Mouse (Mus musculus): Measurements from ENCODE around the gene Sox13. TPM values are rescaled to one million over a fixed set of nuclear protein-coding genes. Genes with fewer than 3 reads are reported as not detected.

Gene Sox13
- total RNA-seq, 2 experiments from 2014 or later = 9.2 to 10.3 TPM

DNA sequence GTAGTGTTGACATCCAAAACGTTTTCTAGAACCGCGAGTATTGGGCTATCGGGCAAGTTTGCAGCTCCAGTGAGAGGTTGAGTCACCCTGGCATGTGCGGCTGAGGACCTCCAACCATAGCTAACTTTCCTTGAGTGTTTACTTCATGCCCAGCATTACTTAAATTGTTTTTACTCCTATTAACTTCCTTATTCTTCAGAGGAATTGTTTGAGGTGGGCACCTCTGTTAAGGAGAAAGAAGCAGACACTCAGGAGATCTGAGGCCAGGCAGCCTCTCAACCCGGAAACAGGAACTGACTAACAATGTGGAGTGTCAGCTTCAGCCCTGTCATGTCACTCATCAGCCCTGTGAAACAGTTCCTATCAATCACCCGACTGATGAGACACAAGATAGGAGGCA is 17.6 kb downstream of the Sox13 start:
- no peak for DNase-seq (ENCODE audit: low spot score in 2 of 2)

DNA sequence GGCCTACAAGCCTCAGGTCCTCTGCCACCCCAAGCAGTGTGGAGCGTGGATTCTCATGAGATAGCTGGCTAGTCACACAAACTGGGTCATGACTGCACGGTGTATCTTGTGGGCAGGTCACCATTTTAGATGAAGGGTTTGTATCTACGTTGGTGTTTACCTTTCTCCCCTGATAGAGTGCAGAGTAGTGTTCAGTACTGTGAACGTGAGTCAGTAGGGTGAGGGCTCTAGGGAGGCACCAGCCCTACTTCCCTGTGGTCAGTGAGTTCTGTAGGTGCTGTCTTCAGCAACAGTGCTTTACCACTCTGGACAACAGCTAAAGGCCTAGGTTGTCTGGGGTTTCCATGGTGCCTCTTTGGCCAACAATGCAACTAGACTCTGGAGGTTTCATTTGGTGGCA is 20.2 kb downstream of the Sox13 start:
- no peak for DNase-seq (ENCODE audit: low spot score in 2 of 2)

GRCm38 (mm10) chr1:133400014-133400725 is 24.0 kb downstream of the Sox13 start:
- no peak for DNase-seq (ENCODE audit: low spot score in 2 of 2)

DNA sequence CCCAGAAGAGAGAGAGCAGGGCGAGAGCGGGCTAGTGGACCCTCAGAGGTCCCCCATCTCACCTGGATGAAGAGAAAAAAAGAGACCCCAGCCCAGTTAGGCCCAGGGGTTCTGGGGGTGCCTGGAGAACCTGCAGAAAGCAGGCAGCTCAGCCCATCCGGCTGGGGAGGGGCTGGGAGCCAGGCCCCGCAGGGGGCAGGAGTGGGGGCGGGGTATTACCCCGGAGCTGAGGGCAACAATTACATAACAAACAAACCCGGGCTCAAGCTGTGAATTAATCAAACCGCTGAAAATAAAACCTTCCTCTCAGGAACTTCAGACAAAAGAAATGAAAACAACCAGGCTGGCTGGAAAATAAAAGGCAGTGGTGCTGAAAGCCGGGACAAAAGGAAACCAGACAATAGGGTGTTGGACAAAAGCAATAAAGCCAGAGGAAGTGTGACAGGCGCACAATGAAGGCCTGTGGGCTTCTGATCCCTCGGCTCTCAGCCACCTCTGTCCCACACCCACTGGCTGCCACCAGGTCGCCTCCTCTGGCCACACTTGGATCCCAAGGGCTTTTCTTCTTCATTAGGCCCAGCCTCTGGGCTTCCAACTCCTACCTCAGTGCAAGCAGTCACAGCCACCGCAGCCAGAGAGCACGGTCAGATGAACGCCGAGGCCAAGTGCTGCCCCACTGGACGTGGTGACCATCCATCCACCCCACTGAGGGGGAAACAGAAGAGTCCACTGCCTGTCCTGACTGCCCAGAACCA is 26.5 kb downstream of the Sox13 start:
- DNase-seq (ENCODE audit: low spot score in 2 of 2) = no peak

DNA sequence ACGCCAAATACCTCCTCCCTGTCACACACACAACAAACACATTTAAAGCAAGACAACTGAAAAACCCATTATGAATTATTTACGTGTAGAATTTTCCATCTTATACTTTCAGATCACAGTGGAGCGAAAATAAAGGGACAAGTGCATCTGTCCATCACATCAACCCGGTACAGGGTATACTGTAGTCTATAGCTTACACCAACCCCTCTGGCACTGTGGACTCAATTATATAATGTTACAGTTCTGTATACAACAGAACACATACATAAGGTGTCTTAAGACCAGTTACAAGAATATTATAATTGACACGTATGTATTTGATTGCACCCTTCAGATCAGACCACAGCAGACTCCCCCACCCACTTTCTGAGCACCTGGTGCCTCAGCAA is 27.1 kb downstream of the Sox13 start:
- no peak for DNase-seq (ENCODE audit: low spot score in 2 of 2)

- no peak for DNase-seq (ENCODE audit: low spot score in 2 of 2)
Observed at GRCm38 (mm10) chr1:133396693-133397092, 27.5 kb downstream of the Sox13 start.

DNA sequence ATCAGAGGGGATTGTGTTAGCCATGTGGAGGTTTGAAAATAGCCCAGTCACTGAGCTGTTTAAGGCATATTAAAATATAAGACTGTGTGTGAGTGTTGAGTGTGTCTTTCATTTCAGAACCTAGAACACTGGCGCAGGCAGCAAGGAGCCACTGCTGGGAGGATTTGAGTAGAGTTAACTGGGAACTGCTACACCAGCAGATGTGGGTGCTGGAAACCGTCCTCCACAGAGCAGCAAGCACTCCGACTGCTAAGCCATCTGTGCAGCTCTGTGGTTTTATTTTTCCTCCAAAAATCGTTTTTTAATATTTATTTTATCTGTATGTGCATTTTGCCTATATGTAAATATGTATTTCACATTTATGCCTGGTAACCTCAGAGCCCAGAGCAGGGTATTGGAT is 29.5 kb downstream of the Sox13 start:
- no peak for DNase-seq (ENCODE audit: low spot score in 2 of 2)

DNA sequence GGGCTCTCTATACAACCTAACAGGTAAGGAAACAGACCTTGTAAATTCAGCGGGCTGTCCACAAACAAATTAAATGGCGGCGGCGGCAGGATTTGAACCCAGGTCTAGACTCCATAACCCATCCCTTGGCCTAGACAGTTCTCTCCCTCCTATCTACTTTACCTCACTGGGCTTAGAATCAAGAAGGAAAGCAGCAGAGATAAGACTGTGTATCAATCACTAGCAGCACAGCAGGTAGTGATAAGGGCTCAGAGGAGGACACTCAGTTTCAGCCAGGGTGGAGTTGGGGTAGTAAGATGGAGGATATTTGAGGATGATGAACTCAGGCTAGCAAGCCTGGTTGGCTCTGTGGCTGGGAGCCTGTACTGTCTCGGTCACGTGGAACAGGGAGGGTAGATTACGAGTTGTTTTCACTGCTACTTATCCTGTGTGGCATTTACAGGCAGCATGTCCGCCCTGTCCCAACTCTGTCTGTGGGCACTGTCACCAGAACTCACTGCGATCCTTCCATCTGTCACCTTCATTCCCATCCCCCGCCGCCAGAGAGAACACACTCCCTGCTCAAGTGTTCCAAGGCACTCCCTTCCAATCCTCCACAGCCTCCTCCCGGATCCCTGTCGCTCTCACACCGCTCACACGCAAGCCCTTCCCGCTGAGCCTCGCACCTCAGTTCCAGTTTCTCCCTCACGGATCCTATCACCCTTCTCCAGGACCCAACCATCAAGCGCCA is 36.5 kb downstream of the Sox13 start:
- no peak for DNase-seq (ENCODE audit: low spot score in 2 of 2)

DNA sequence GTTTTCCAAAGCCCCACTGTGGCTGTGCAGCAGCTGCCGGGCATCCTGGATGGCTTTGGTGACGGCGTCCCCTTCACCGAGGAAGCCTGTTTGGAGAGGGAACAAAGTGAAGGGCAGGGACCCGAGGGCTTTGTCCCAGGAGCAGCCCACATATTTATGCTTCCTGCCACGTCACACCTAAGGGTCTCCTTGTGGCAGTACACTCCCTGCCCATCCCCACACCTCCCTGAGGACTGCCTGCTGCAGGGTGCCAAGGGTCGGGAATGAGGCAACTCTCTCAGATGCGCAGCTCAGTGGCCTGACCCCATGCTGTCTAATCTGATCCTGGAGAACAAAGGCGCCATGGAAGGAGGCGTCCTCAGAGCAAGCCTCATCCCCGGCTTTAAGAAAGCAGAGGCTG is 38.0 kb downstream of the Sox13 start:
- DNase-seq (ENCODE audit: low spot score in 2 of 2) = no peak

DNA sequence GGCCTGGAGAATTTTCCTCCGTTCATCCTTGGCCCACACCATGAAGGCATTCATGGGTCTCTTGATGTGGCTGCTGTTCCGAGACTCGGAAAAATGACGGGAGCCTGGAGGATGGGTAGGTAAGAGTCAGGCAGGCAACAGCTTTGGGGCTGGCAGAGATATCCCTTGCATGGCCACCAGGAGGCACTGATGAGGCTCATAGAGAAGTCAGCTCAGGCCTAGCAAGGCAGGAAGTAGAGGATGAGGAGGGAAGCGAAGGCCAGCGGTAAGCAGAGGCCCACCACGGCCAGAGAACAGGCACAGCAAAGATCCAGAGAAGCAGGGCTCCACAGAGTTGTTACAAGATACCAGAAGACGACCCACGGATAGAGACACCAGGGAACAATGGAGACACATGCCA is 38.7 kb downstream of the Sox13 start:
- DNase-seq (ENCODE audit: low spot score in 2 of 2) = peak; percentile 81 to 82

DNA sequence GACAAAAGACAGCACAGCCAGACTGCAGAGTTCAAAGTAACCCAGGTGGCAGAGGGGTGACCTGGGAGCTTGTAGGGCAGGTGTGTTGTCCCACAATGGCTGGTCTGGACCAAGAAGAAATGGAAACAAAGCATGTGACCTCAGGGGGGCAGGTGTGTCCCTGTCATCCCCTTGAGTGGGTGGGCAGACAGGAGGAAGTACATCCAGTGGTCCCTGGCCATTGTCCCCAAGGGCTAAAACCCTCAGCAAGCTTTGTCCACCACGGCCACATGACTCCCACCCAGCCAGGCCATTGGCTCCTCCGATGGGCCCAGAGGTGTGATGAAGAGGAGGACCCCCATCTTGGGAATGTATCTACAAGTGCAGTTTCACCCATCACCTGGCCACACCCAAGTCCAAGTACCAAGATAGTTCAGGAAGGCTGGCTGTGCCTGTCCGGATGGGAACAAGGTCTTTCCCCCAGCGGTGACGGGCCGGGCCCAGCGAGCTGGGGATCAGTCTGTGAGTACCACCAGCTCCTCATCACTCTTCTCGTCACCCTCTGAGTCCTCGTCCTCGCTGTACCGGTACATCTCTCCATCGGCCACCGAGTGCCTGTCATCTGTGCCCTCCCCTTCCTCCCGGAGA is 40.9 kb downstream of the Sox13 start:
- no peak for DNase-seq (ENCODE audit: low spot score in 2 of 2)

DNA sequence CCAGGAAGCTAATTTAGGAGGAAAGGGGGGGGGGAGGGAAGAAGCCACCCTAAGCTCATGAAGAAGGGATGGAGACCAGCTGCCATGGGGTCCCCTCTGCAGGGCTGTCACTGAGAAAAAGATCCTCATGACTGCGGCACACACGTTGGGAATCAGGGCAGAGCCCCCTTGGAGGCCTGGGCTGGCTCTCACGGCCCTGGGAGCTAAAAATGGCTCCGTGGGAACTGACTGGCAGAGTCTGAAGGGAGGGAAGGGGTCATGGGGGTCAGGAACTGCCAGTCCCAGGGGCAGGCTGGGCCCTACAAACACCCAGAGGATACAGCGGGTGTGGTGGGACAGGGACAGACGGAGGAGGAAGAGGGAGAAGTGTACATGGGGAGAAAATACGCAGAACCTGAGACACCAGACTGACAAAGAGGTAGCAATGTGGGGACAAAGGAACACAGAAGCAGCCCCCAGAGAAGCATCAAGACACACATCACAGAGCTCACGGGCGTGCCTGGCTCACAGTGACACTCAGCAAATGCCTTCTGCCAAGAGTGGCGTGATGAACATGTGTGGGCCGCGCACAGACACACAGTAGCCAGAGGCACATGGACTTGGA is 41.5 kb downstream of the Sox13 start:
- DNase-seq (ENCODE audit: low spot score in 2 of 2) = no peak

DNA sequence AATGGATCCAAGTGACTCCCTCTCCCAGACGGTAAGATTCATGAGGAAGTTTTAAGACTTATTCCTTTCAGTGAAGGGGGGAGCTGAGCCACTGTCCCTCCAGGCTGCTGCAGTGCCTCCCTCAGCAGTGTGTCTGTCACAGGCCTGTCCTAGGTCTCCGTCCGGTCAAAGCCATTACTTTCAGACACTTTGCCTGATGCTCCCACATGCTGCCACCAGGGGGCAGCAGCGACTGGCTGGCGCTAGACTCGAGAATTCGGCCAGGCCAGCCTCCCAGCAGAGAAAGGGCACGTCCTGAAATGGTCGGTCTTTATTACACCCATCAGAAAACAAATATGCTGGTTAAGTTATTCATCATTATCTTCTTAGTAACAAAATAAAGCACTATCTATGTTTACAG is 42.2 kb downstream of the Sox13 start:
- DNase-seq (ENCODE audit: low spot score in 2 of 2) = no peak

- peak; percentile 58 to 69 for DNase-seq (ENCODE audit: low spot score in 2 of 2)
Observed at GRCm38 (mm10) chr1:133380347-133381065, 43.7 kb downstream of the Sox13 start.

DNA sequence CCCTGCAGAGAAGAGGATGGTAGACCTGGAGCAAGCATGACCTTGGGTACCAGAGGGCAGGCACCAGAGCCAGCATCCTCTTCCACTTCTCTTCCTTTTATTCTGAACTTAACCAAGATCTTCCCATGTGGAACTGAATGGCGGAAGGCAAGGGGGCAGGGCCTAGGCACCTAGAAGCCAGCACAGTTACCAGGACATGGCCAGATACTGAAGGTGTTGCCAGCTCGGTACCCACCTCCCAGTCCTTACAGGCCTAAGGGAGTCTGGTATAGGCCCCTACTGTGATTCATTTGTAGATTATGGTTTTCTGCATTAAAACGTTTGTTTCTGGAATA is 44.2 kb downstream of the Sox13 start:
- no peak for DNase-seq (ENCODE audit: low spot score in 2 of 2)

DNA sequence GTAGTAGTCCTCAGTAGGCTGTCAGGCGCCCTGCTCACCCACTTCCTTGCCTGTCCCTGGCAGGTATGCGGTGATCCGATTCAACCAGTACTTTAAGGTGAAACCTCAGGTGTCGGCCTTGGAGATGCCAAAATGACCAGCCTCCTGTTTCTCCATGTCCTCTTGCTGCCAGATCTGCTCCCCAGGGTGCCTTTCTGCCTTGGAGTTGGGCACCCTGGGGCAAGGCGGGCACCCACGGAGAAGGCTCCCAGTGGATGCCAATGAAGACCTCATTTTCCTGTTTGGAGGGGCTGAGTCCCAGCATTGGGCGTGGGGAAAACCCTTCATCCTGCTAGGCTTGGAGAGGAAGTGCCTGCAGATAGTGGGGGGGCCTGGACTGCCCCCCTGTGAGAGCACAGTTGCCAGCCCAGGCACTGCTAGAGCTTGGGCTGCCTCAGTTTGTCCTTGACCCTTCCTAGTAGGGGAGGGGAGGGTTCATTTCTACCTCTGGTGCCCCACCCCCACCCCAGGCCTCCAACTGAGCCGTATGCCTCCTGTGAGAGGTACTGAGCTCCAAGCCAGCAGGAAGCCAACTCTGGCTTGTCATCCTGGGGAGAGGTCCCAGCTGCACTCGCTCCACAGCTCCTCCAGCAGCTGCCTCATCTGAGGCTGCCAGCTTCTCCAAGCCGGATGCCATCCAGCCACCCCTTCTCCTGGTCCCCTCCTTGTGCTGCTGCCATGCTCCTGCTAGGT is 44.8 kb downstream of the Sox13 start:
- DNase-seq (ENCODE audit: low spot score in 2 of 2) = no peak

- no peak for DNase-seq (ENCODE audit: low spot score in 2 of 2)
Observed at GRCm38 (mm10) chr1:133377547-133377946, 46.6 kb downstream of the Sox13 start.

DNA sequence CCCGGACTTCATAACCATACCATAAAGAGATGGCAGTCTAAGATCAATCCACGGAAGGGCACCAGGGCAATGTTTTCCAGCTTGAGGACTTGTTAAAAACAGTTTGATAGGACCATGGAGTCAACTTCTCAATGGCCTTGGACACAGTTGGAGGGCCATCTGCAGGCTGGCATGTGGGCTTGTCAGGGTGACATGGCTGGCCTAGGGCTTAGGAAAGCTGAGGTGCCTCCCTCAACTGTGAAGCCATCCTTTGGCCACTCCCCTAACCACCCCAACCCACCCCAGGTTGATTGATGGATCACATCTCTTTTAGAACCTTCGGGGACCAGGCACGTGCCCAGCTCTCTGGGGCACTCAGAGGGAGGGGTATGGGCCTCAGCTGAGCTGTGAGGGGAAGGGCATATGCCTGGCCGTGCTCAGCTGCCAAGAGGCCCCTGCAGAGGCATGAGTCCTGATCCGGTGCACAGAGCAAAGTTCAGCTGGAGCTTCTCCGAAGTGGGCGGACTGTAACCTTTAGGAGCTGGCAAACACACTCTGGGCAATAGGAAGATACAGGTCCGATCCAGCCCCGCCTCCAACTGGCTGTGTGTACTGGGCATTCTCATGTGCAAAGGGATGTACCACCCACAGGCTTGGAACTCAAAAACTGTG is 48.4 kb downstream of the Sox13 start:
- DNase-seq (ENCODE audit: low spot score in 2 of 2) = no peak

GRCm38 (mm10) chr1:133372113-133372512 is 52.1 kb downstream of the Sox13 start:
- no peak for DNase-seq (ENCODE audit: low spot score in 2 of 2)

- DNase-seq (ENCODE audit: low spot score in 2 of 2) = no peak
Observed at GRCm38 (mm10) chr1:133371431-133371830, 52.7 kb downstream of the Sox13 start.
